Mouse (Mus musculus) C2C12 (cell line): ENCODE measurements at regions not wholly inside any gene's neighbourhood (a gene's known extent, or its start where the extent isn't known, plus 50 kb on each side); places are given as distances from the start of the nearest gene placed in this dataset.

ENCODE experiments used
- CEBPB ChIP-seq: IDR thresholded peaks from one replicate; pipeline ENCODE4 v1.6.1; 2011; ENCODE audit warnings: low read depth, mild to moderate bottlenecking, control low read depth, moderate library complexity
- CTCF ChIP-seq: IDR thresholded peaks from one replicate; pipeline ENCODE4 v1.5.1; 2011; ENCODE audit not compliant: control insufficient read depth, insufficient read depth, insufficient read length
- FOSL1 ChIP-seq: IDR thresholded peaks from one replicate; pipeline ENCODE4 v1.8.0; 2011; ENCODE audit warnings: mild to moderate bottlenecking, low read length; ENCODE audit not compliant: poor library complexity, insufficient read depth, severe bottlenecking
- MAX ChIP-seq: IDR thresholded peaks from one replicate; pipeline ENCODE4 v1.6.1; 2011; ENCODE audit warnings: mild to moderate bottlenecking, control low read depth
- MYOD1 ChIP-seq: IDR thresholded peaks from one replicate; pipeline ENCODE4 v1.6.1; 2011; ENCODE audit warnings: low read depth; ENCODE audit not compliant: control insufficient read depth, insufficient read length
- MYOG ChIP-seq: IDR thresholded peaks from one replicate; pipeline ENCODE4 v1.6.1; 2011; ENCODE audit not compliant: control insufficient read depth, insufficient read length; ENCODE audit errors: extremely low read depth
- USF1 ChIP-seq: IDR thresholded peaks from one replicate; pipeline ENCODE4 v1.6.1; 2011; ENCODE audit warnings: low read depth, mild to moderate bottlenecking, control low read depth, moderate library complexity

GRCm38 (mm10) chr5:44863349-44863748 is 63.9 kb upstream of the Ldb2 start:
- TF ChIP-seq CTCF (no peak), USF1 (no peak), MYOD1 (no peak), MAX (no peak), MYOG (no peak), FOSL1 (no peak), CEBPB (no peak)
